Mouse (Mus musculus) bone marrow, adult 2 months (tissue): ENCODE results near the gene Chrna1.

Experiments used
- CTCF ChIP-seq: fragments of 200-500 bp; IDR thresholded peaks from 2 replicates; pipeline ENCODE4 v1.5.1; 2011; ENCODE audit warnings: low read length, control low read depth; ENCODE audit not compliant: control insufficient read depth, insufficient read depth
- POLR2A ChIP-seq: fragments of 200-500 bp; IDR thresholded peaks from 2 replicates; pipeline ENCODE4 v1.6.1; 2011; ENCODE audit warnings: low read depth, mild to moderate bottlenecking, control low read depth, low read length, borderline replicate concordance; ENCODE audit not compliant: control insufficient read depth

- TF ChIP-seq CTCF (no peak), POLR2A (no peak)
These were observed 7.0 kb upstream of the Chrna1 start for GRCm38 (mm10) chr2:73587109-73587506.
